Mouse (Mus musculus) urinary bladder, adult 18-20 months (tissue): ENCODE results near the gene Klhl9.

Source experiments
- DNase-seq, 2 experiments: peaks; one replicate each; pipeline ENCODE4 v3.0.0; 2022; ENCODE audit warnings: low spot score in 2 of 2, mixed read lengths in 2 of 2

Klhl9 gene

GRCm38 (mm10) chr4:88715059-88715458 is 7.2 kb downstream of the Klhl9 start:
- DNase-seq, result no peak

GRCm38 (mm10) chr4:88714281-88714680 is 8.0 kb downstream of the Klhl9 start:
- no peak for DNase-seq

DNA sequence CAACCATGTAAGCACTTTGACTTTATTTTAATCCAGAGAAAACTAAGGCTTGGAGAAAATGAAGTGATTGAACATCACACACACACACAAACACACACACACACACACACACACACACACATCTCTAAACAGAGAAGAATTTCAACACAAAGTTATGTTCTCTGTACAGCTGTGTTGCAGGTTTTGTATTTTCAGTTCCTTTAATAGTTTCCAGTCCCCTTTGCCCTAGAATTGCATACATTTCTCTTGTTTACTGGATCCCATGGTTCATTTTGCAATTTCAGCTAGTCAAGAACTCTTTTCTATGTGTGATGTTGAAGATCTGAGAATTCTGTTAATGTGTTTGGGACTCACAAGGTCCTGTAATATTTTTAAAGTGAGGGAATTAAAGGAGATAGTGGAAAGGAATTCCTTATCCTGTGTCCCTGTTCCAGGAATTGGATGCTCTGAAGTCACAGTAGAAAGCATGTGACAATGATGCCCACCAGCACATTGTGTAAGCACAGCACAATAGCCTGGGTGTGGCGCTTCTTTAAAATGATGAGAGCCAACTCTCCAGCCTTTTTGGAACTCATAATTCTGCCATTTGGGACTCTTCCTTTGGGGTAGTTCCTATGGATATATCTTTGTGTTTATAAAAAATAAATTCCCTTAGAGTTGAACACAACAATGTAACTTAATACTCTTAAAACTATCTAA is 15.0 kb downstream of the Klhl9 start:
- no peak for DNase-seq

- no peak for DNase-seq
Observed at GRCm38 (mm10) chr4:88705924-88706323, 16.3 kb downstream of the Klhl9 start.

- no peak for DNase-seq
Observed at GRCm38 (mm10) chr4:88699301-88699700, 23.0 kb downstream of the Klhl9 start.

DNA sequence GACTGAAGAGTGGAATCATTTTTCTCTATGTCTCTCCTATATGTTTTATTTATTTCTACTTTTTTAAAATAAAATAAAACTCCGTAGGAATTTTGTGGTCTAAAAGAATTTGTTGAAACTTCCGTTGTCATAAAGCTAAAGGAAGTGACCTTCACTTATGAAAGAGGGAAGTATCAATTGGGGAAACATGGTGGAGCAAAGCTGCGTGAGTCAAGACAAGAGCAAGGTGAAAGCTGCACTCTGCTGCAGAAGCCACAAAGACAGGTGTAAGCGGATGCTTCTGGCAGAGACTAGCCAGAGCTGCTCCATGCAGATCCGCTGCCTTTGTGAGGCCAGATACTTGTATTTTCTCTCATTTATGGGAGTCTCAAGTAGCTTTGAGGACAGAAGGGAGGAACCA is 23.5 kb downstream of the Klhl9 start:
- no peak for DNase-seq

GRCm38 (mm10) chr4:88697753-88698152 is 24.5 kb downstream of the Klhl9 start:
- no peak for DNase-seq

GRCm38 (mm10) chr4:88697108-88697507 is 25.2 kb downstream of the Klhl9 start:
- DNase-seq, result no peak

- DNase-seq, result peak; percentile 50 to 56
Observed at GRCm38 (mm10) chr4:88696237-88696884, 25.9 kb downstream of the Klhl9 start.

DNA sequence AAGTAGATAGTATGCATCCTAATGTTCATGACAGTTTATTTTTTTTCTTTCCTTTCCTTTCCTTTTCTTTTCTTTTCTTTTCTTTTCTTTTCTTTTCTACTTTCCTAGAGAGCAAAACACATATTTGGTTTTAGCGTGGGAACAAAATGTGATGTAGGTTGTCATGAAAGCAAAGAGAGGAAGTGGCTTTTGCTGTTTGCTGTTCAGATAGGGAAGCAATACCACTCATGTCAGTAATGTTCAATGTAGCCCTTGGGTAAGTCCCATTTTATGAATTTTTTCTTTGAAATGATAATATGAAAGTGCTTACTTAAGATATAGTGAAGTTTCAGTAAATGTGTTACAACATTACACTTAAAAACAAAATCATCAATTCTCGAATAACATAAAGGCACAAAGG is 28.9 kb downstream of the Klhl9 start:
- DNase-seq, result no peak

DNA sequence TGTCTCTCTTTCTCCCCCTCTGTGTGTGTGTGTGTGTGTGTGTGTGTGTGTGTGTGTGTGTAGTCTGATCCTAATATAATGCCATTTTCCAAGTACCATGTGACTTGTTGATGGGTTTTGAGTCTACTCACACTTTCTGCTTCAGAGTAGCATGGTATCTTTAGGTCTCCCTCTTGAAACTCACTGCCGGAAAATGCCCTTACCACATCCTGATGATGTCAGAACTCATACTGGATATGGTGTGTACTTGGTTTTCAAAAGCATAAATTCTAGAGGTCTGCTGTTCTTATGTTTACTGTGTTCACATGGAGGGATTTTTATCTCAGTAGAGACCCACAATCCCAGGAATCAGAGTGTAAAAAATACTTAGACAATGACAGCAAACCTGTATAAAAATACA is 29.7 kb downstream of the Klhl9 start:
- DNase-seq, result no peak

DNA sequence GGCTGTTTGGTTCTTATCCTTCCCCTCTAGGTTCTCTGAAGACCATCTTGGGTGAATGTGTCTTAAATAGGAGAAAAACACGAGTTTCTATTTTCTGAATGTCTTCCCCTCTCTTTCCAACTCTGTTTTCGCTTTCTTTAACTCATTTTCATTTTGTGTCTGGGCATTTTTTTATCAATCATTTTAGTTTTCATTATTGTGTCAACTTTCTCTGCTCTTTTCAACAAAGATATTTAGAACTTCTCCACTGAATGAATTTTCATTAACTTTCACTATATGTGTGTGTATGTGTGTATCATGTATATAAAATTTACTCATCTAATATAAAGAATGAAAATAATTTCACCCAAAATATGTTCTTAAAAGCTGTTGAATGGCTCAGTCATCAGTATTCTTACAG is 31.0 kb downstream of the Klhl9 start, which contains the start of gene Ifnab:
Gene Ifnab, minus strand, starts transcription at position 101 of the 400 bp plus-strand sequence.
- no peak for DNase-seq

- DNase-seq, result no peak
Observed at GRCm38 (mm10) chr4:88683812-88684211, 38.5 kb downstream of the Klhl9 start, which contains the start of gene Ifna2. Ifna2 (minus strand) TSS chr4:88683912.

DNA sequence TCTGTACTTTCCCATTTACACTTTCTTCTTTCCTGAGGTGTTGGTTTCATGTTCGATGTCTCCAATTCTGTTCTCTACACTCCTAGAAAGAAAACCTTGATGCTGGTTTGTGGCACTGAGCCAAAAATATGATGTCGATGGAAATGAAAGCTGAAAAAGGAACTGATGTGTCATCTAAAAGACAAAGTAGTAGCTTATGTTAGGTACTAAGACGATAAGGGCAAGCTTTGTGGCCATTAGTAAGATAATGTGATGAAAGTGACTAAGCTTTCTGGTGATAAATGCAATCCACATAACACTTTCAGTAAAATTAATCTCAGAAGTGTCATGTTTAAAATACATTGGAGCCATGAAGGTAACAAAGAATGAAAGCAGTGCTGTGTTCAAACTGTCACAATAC is 40.9 kb downstream of the Klhl9 start:
- no peak for DNase-seq

GRCm38 (mm10) chr4:88680362-88680761 is 41.9 kb downstream of the Klhl9 start:
- no peak for DNase-seq

DNA sequence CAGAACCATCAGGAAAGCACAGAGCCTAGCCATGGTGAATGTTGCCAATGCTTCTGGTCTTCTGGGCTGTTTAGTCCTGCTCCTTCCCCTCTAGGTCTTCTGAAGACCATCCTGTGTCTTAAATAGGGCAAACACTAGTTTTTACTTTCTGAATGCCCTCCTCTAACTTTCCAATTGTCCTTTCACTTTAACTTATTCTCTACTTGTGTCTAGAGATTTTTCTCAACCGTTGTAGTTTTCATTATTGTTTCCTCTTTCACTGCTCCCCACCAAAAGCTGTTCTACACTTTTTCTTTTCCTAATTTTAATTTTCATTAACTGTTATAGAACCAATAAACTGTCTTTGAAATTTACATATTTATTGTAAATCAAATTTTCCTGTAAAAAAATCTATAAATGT is 45.4 kb downstream of the Klhl9 start, which contains the start of gene Ifna16:
Gene Ifna16, minus strand, starts transcription at position 101 of the 400 bp plus-strand sequence.
- no peak for DNase-seq
